Mouse (Mus musculus) MEL (cell line): ENCODE results near the gene Asap3. TPM values are rescaled to one million over a fixed set of nuclear protein-coding genes. Genes with fewer than 3 reads are reported as not detected.

Experiments
- DNase-seq: peaks from one replicate; pipeline ENCODE4 v3.0.0; 2011; ENCODE audit warnings: low read depth, low spot score
- H3K27ac ChIP-seq: 2 replicates; pipeline ENCODE4 v1.5.1; 2012; ENCODE audit warnings: low read depth, mild to moderate bottlenecking, control low read depth, low read length, moderate library complexity; ENCODE audit not compliant: control insufficient read depth
- H3K27me3 ChIP-seq, 2 experiments: fragments of 150-350 bp in 1 of 2; sonication (generic) in 1 of 2; 2 replicates each; pipeline ENCODE4 v1.6.1; 2012; ENCODE audit warnings: low read length in 2 of 2, mild to moderate bottlenecking in 2 of 2, improper control_type of control experiment in 1 of 2, moderate library complexity in 1 of 2; ENCODE audit not compliant: insufficient read depth in 2 of 2, control insufficient read depth in 1 of 2
- H3K36me3 ChIP-seq, 2 experiments: 2 replicates each; pipeline ENCODE4 v1.6.1; 2012 to 2014; ENCODE audit warnings: low read length in 2 of 2, improper control_type of control experiment in 1 of 2, inconsistent platforms in 1 of 2, mild to moderate bottlenecking in 1 of 2; ENCODE audit not compliant: insufficient read depth in 2 of 2, control insufficient read depth in 1 of 2
- H3K4me1 ChIP-seq, 2 experiments: fragments of 150-350 bp in 1 of 2; sonication (generic) in 1 of 2; 2 replicates each; pipeline ENCODE4 v1.6.1; 2012; ENCODE audit warnings: low read length in 2 of 2, improper control_type of control experiment in 1 of 2, mild to moderate bottlenecking in 1 of 2; ENCODE audit not compliant: insufficient read depth in 2 of 2, control insufficient read depth in 1 of 2
- H3K4me3 ChIP-seq, 2 experiments: fragments of 150-350 bp in 1 of 2; sonication (generic) in 1 of 2; 2 replicates each; pipeline ENCODE4 v1.5.1; 2012; ENCODE audit warnings: low read depth in 2 of 2, low read length in 2 of 2, mild to moderate bottlenecking in 2 of 2, moderate library complexity in 2 of 2, control low read depth in 1 of 2, improper control_type of control experiment in 1 of 2; ENCODE audit not compliant: control insufficient read depth in 1 of 2, insufficient read depth in 1 of 2
- H3K79me2 ChIP-seq: 2 replicates; pipeline ENCODE4 v1.6.1; 2012; ENCODE audit warnings: mild to moderate bottlenecking, low read length, moderate library complexity; ENCODE audit not compliant: control insufficient read depth, poor library complexity, insufficient read depth
- H3K9ac ChIP-seq: 2 replicates; pipeline ENCODE4 v1.6.1; 2012; ENCODE audit warnings: low read depth, mild to moderate bottlenecking, control low read depth, low read length, moderate library complexity; ENCODE audit not compliant: control insufficient read depth, poor library complexity, severe bottlenecking
- H3K9me3 ChIP-seq: fragments of 150-350 bp; sonication (generic); replicated peaks from 2 replicates; pipeline ENCODE4 v1.6.1; 2012; ENCODE audit warnings: mild to moderate bottlenecking, low read length, improper control_type of control experiment, moderate library complexity; ENCODE audit not compliant: insufficient read depth
- BHLHE40 ChIP-seq: IDR thresholded peaks from 2 replicates; pipeline ENCODE4 v1.6.1; 2012; ENCODE audit warnings: low read depth, mild to moderate bottlenecking, inconsistent platforms, low read length, improper control_type of control experiment, borderline replicate concordance
- CHD1 ChIP-seq: IDR thresholded peaks from 2 replicates; pipeline ENCODE4 v1.6.1; 2012; ENCODE audit warnings: low read depth, mild to moderate bottlenecking, inconsistent platforms, low read length, improper control_type of control experiment
- CHD2 ChIP-seq: IDR thresholded peaks from 2 replicates; pipeline ENCODE4 v1.6.1; 2011; ENCODE audit warnings: low read length, improper control_type of control experiment
- CTCF ChIP-seq, 3 experiments: IDR thresholded peaks in 2 of 3; conservative IDR thresholded peaks in 1 of 3; 2 replicates each; pipeline ENCODE4 v1.5.1; 2011 to 2012; ENCODE audit warnings: low read length in 3 of 3, low read depth in 2 of 3, mild to moderate bottlenecking in 2 of 3, improper control_type of control experiment in 1 of 3, inconsistent platforms in 1 of 3, mixed read lengths in 1 of 3, moderate library complexity in 1 of 3; ENCODE audit not compliant: control insufficient read depth in 1 of 3, insufficient read depth in 1 of 3, poor library complexity in 1 of 3, severe bottlenecking in 1 of 3
- ELF1 ChIP-seq: IDR thresholded peaks from 2 replicates; pipeline ENCODE4 v1.6.1; 2014; ENCODE audit warnings: low read depth, mild to moderate bottlenecking, inconsistent platforms, low read length, improper control_type of control experiment, moderate library complexity
- EP300 ChIP-seq, 2 experiments: IDR thresholded peaks; 2 replicates each; pipeline ENCODE4 v1.6.1; 2011; ENCODE audit warnings: improper control_type of control experiment in 2 of 2, low read length in 2 of 2, low read depth in 1 of 2, mild to moderate bottlenecking in 1 of 2
- ETS1 ChIP-seq: IDR thresholded peaks from 2 replicates; pipeline ENCODE4 v1.6.1; 2012; ENCODE audit warnings: low read depth, mild to moderate bottlenecking, inconsistent platforms, low read length, improper control_type of control experiment, moderate library complexity
- HCFC1 ChIP-seq: IDR thresholded peaks from 2 replicates; pipeline ENCODE4 v1.6.1; 2012; ENCODE audit warnings: low read depth, mild to moderate bottlenecking, inconsistent platforms, low read length, improper control_type of control experiment, moderate library complexity
- JUND ChIP-seq: IDR thresholded peaks from 2 replicates; pipeline ENCODE4 v1.6.1; 2011; ENCODE audit warnings: low read depth, mild to moderate bottlenecking, improper control_type of control experiment, low read length
- KAT2A ChIP-seq: conservative IDR thresholded peaks from 2 replicates; pipeline ENCODE4 v1.6.1; 2012; ENCODE audit warnings: low read depth, low read length, improper control_type of control experiment, inconsistent platforms
- MAFK ChIP-seq: IDR thresholded peaks from 2 replicates; pipeline ENCODE4 v1.6.1; 2011; ENCODE audit warnings: low read depth, mild to moderate bottlenecking, low read length, improper control_type of control experiment, borderline replicate concordance
- MAX ChIP-seq: IDR thresholded peaks from 2 replicates; pipeline ENCODE4 v1.6.1; 2011; ENCODE audit warnings: low read length, improper control_type of control experiment
- MAZ ChIP-seq: IDR thresholded peaks from 2 replicates; pipeline ENCODE4 v1.6.1; 2012; ENCODE audit warnings: low read depth, mild to moderate bottlenecking, inconsistent platforms, low read length, improper control_type of control experiment
- MEF2A ChIP-seq: IDR thresholded peaks from 2 replicates; pipeline ENCODE4 v1.6.1; 2014; ENCODE audit warnings: low read depth, mild to moderate bottlenecking, inconsistent platforms, low read length, improper control_type of control experiment; ENCODE audit not compliant: poor library complexity, insufficient replicate concordance, severe bottlenecking; ENCODE audit errors: extremely low read depth
- MXI1 ChIP-seq: IDR thresholded peaks from 2 replicates; pipeline ENCODE4 v1.6.1; 2011; ENCODE audit warnings: mild to moderate bottlenecking, low read depth, low read length, improper control_type of control experiment
- MYC ChIP-seq: IDR thresholded peaks from 2 replicates; pipeline ENCODE4 v1.6.1; 2011; ENCODE audit warnings: low read depth, mild to moderate bottlenecking, low read length, improper control_type of control experiment, moderate library complexity
- NELFE ChIP-seq: IDR thresholded peaks from 2 replicates; pipeline ENCODE4 v1.6.1; 2011; ENCODE audit warnings: low read depth, low read length, improper control_type of control experiment
- POLR2A ChIP-seq, 2 experiments: IDR thresholded peaks; 2 replicates each; pipeline ENCODE4 v1.6.1; 2011 to 2012; ENCODE audit warnings: low read length in 2 of 2, mild to moderate bottlenecking in 2 of 2, control low read depth in 1 of 2, improper control_type of control experiment in 1 of 2, low read depth in 1 of 2, moderate library complexity in 1 of 2; ENCODE audit not compliant: control insufficient read depth in 1 of 2, insufficient read depth in 1 of 2, poor library complexity in 1 of 2
- POLR2AphosphoS2 ChIP-seq: IDR thresholded peaks from 2 replicates; pipeline ENCODE4 v1.6.1; 2011; ENCODE audit warnings: low read length, improper control_type of control experiment
- RAD21 ChIP-seq: IDR thresholded peaks from 2 replicates; pipeline ENCODE4 v1.6.1; 2011; ENCODE audit warnings: mild to moderate bottlenecking, low read depth, low read length, improper control_type of control experiment
- SIN3A ChIP-seq: IDR thresholded peaks from 2 replicates; pipeline ENCODE4 v1.6.1; 2012; ENCODE audit warnings: low read length, improper control_type of control experiment, inconsistent platforms
- SMC3 ChIP-seq: IDR thresholded peaks from 2 replicates; pipeline ENCODE4 v1.6.1; 2011; ENCODE audit warnings: low read depth, low read length, improper control_type of control experiment
- TAL1 ChIP-seq: IDR thresholded peaks from 2 replicates; pipeline ENCODE4 v1.6.1; 2012; ENCODE audit warnings: mild to moderate bottlenecking, inconsistent platforms, low read length, moderate library complexity, mixed read lengths
- TBP ChIP-seq: IDR thresholded peaks from 2 replicates; pipeline ENCODE4 v1.8.0; 2011; ENCODE audit warnings: low read depth, low read length, improper control_type of control experiment
- USF2 ChIP-seq, 2 experiments: IDR thresholded peaks; 2 replicates each; pipeline ENCODE4 v1.6.1; 2011 to 2012; ENCODE audit warnings: improper control_type of control experiment in 2 of 2, low read length in 2 of 2, borderline replicate concordance in 1 of 2, inconsistent platforms in 1 of 2, low read depth in 1 of 2, mild to moderate bottlenecking in 1 of 2; ENCODE audit not compliant: insufficient read depth in 1 of 2
- ZC3H11A ChIP-seq: IDR thresholded peaks from 2 replicates; pipeline ENCODE4 v1.6.1; 2012; ENCODE audit warnings: low read depth, mild to moderate bottlenecking, inconsistent platforms, low read length, improper control_type of control experiment
- ZNF384 ChIP-seq: IDR thresholded peaks from 2 replicates; pipeline ENCODE4 v1.6.1; 2012; ENCODE audit warnings: low read depth, mild to moderate bottlenecking, inconsistent platforms, low read length, improper control_type of control experiment
- polyA plus RNA-seq, 2 experiments: library from polyadenylated mRNA; stranded (reverse) in 1 of 2; unstranded in 1 of 2; fragments of >175 nt in 1 of 2; fragments of >200 nt in 1 of 2; gene quantifications; 2 replicates each; pipeline versions ENCODE4 v1.2.1 to v1.2.4; 2012; ENCODE audit warnings: low replicate concordance in 2 of 2, low read depth in 1 of 2; ENCODE audit not compliant: insufficient read length in 2 of 2, insufficient read depth in 1 of 2, missing spikeins in 1 of 2
- total RNA-seq: library from RNA; depleted of rRNA; stranded (reverse); fragments of 300-350 nt; gene quantifications from 2 replicates; pipeline ENCODE4 v1.2.3, GENCODE M21; 2012

The Asap3 gene
- total and polyA plus RNA-seq, 3 experiments = 0.04 to 0.33 TPM; not detected in 1

GRCm38 (mm10) chr4:136202509-136202908 is 3.7 kb upstream of the Asap3 start:
- DNase-seq = peak; percentile 82
- Histone ChIP-seq H3K79me2 (no peaks in the 10 kb centered on the region; the same call in 1 of the 2 replicates), H3K36me3 (peaks cover 0 to 3% of the 10 kb centered on the region in 2 experiments; a peak in 1 of 4 replicates), H3K9me3 (no peaks in the 10 kb centered on the region), H3K4me1 (peaks cover 2 to 10% of the 10 kb centered on the region in 2 experiments; a peak in 2 of 4 replicates), H3K4me3 (no peak overlapping the region), H3K9ac (no peak overlapping the region), H3K27ac (no peak overlapping the region), H3K27me3 (peaks cover 0 to 3% of the 10 kb centered on the region in 2 experiments; a peak in 2 of 4 replicates)
- TF ChIP-seq POLR2AphosphoS2 = no peak
- TF ChIP-seq CHD1 = no peak
- TF ChIP-seq CHD2 = no peak
- no peak for TF ChIP-seq BHLHE40
- no peak for TF ChIP-seq MAFK
- TF ChIP-seq CTCF (IDR thresholded peaks at IDR 0.05 in 2 of 3, conservative IDR thresholded peaks at IDR 0.05 in 1 of 3; ENCODE audit: control insufficient read depth in 1 of 3, insufficient read depth in 1 of 3, low read depth in 2 of 3, low read length in 3 of 3, poor library complexity in 1 of 3, severe bottlenecking in 1 of 3) = peak; percentile 82 to 95 (median 90)
- TF ChIP-seq HCFC1 = no peak
- no peak for TF ChIP-seq MAZ
- no peak for TF ChIP-seq POLR2A (IDR thresholded peaks at IDR 0.05; ENCODE audit: control insufficient read depth in 1 of 2, insufficient read depth in 1 of 2, low read depth in 1 of 2, low read length in 2 of 2, poor library complexity in 1 of 2)
- TF ChIP-seq TBP = no peak
- peak; percentile 58 for TF ChIP-seq SMC3
- no peak for TF ChIP-seq EP300 (IDR thresholded peaks at IDR 0.05; ENCODE audit: low read depth in 1 of 2, low read length in 2 of 2)
- peak; percentile 81 for TF ChIP-seq RAD21
- TF ChIP-seq MYC = no peak
- TF ChIP-seq JUND = no peak
- peak; percentile 57 for TF ChIP-seq ZC3H11A
- no peak for TF ChIP-seq SIN3A
- no peak for TF ChIP-seq ELF1
- TF ChIP-seq TAL1 = no peak
- TF ChIP-seq MXI1 = no peak
- TF ChIP-seq USF2 (IDR thresholded peaks at IDR 0.05; ENCODE audit: borderline replicate concordance in 1 of 2, insufficient read depth in 1 of 2, low read depth in 1 of 2, low read length in 2 of 2) = no peak
- no peak for TF ChIP-seq MAX
- TF ChIP-seq MEF2A = no peak
- TF ChIP-seq ETS1 = no peak
- no peak for TF ChIP-seq NELFE
- TF ChIP-seq ZNF384 = no peak
- TF ChIP-seq KAT2A = no peak
